In genomic region chr6:94405371-94406076, GRCm38 (mm10) we compare ENCODE assay signal across 17 mouse cellular contexts.
A peak's percentile ranks its signal among the peaks of the same experiment; 100 is the strongest.
DNase-seq lines count a peak whose midpoint lies in the region; TF ChIP-seq lines count a peak whose summit lies in the region.
"Had no signal": no experiment of that assay in that cellular context is flagged by ENCODE, and none has a peak within 500 bp of the region (broad histone marks: within the 10 kb centered on the region; RNA-seq: fewer than 3 reads in every experiment).

No protein-coding gene starts in this region.

- DNase-seq in left cerebral cortex, adult 2 months (ENCODE audit: extremely low spot score in 1 of 2, low spot score in 2 of 2): peak; percentile 32 to 45
- DNase-seq in left cerebral cortex, postnatal 10 days (ENCODE audit: extremely low spot score in 1 of 2, low spot score in 2 of 2): no peak
- peak; percentile 78 for DNase-seq in NIH3T3 (ENCODE audit: low read depth)
- peak; percentile 44 to 62 for DNase-seq in adrenal gland, postnatal 36 days
- peak; percentile 30 to 63 for DNase-seq in right cerebral cortex, postnatal 36 days (ENCODE audit: low spot score in 2 of 2)
- DNase-seq in cerebellum, adult 9-10 months: no peak
- DNase-seq in layer of hippocampus, postnatal 25 days (ENCODE audit: extremely low spot score in 1 of 2, low spot score in 1 of 2): no peak
- DNase-seq: cerebellum, adult 11-12 months; forebrain, postnatal 0 days; heart, postnatal 14 days; lung, embryonic 14.5 days; thymus, adult 18-20 months had no signal

- intact Hi-C loops in left cerebral cortex, adult 2 months (cut with DNase I): loop anchor here (2.0 kb wide), 1 partner anchor 123 kb away; the partner anchor contains the start of gene Magi1
- intact Hi-C loops in left cerebral cortex, postnatal 10 days (cut with DNase I): loop anchor here (10.0 kb wide), 1 partner anchor 321 kb away; no protein-coding TSS in a partner anchor

- TF ChIP-seq CTCF in left cerebral cortex, adult 2 months (IDR thresholded peaks at IDR 0.05): no peak

- no peak overlapping the region for H3K4me3 ChIP-seq in left cerebral cortex, adult 2 months
- H3K4me3 ChIP-seq: kidney, embryonic 15.5 days; layer of hippocampus, adult 2 months; limb, embryonic 15.5 days; megakaryocyte, embryonic 14.5 days; neural tube, embryonic 13.5 days had no signal

- no peak overlapping the region for H3K27ac ChIP-seq in left cerebral cortex, adult 2 months
- H3K27ac ChIP-seq: kidney, embryonic 15.5 days; layer of hippocampus, adult 2 months; limb, embryonic 15.5 days; neural tube, embryonic 13.5 days had no signal

Comparison
In these comparisons a context has a peak if more than half of its experiments do, and no peak if none do; other contexts are left out.
1. DNase-seq: peak in left cerebral cortex, adult 2 months (2 of 2), NIH3T3 (single experiment), adrenal gland, postnatal 36 days (2 of 2) and right cerebral cortex, postnatal 36 days (2 of 2); none in left cerebral cortex, postnatal 10 days (0 of 2), cerebellum, adult 9-10 months (single experiment) and layer of hippocampus, postnatal 25 days (0 of 2).